Mouse (Mus musculus) heart, embryonic 16.5 days (tissue): ENCODE measurements around the gene Palld. TPM values are rescaled to one million over a fixed set of nuclear protein-coding genes. Genes with fewer than 3 reads are reported as not detected.

Experiments used
- ATAC-seq: fragments of 200-750 bp; cut with Nextera tagmentation; replicated peaks from 2 replicates; pipeline ENCODE4 v1.8.0; 2017; ENCODE audit warnings: moderate number of reproducible peaks; ENCODE audit not compliant: insufficient read depth, low FRiP score; ENCODE audit errors: extremely low read depth
- H3K27ac ChIP-seq: fragments of 300-500 bp; sonication (generic); 2 replicates; pipeline ENCODE4 v1.5.1; 2014; ENCODE audit warnings: mild to moderate bottlenecking, low read length, control low read depth, moderate library complexity
- H3K27me3 ChIP-seq: fragments of 300-500 bp; sonication (generic); 2 replicates; pipeline ENCODE4 v1.6.1; 2014; ENCODE audit warnings: low read length, mixed read lengths; ENCODE audit not compliant: control insufficient read depth, insufficient read depth
- H3K36me3 ChIP-seq: fragments of 300-500 bp; sonication (generic); 2 replicates; pipeline ENCODE4 v1.6.1; 2014; ENCODE audit not compliant: control insufficient read depth, insufficient read depth
- H3K4me1 ChIP-seq: fragments of 300-500 bp; sonication (generic); 2 replicates; pipeline ENCODE4 v1.6.1; 2014; ENCODE audit warnings: low read length, mixed read lengths; ENCODE audit not compliant: control insufficient read depth, insufficient read depth
- H3K4me2 ChIP-seq: fragments of 300-500 bp; sonication (generic); 2 replicates; pipeline ENCODE4 v1.6.1; 2014; ENCODE audit warnings: low read depth, mild to moderate bottlenecking, control low read depth, low read length
- H3K4me3 ChIP-seq: fragments of 300-500 bp; sonication (generic); 2 replicates; pipeline ENCODE4 v1.5.1; 2014; ENCODE audit warnings: mild to moderate bottlenecking, control low read depth, low read length
- H3K9ac ChIP-seq: fragments of 300-500 bp; sonication (generic); 2 replicates; pipeline ENCODE4 v1.6.1; 2014; ENCODE audit warnings: low read length, control low read depth
- H3K9me3 ChIP-seq: fragments of 300-500 bp; sonication (generic); replicated peaks from 2 replicates; pipeline ENCODE4 v1.6.1; 2016; ENCODE audit warnings: low read length; ENCODE audit not compliant: control insufficient read depth
- WGBS: fragments of 180-500 bp; shearing (Covaris S2); extraction: QIAGEN DNeasy Blood & Tissue Kit; methylation state at CpG from one replicate; pipeline ENCODE4 v1.1.7; 2014; 5-methylcytosine and 5-hydroxymethylcytosine counted together
- polyA plus RNA-seq: library from polyadenylated mRNA; unstranded; fragments of >200 nt; fragmentation: Nextera tagmentation; extraction: Ambion mirVana; gene quantifications from 2 replicates; pipeline ENCODE4 v1.2.1, GENCODE M21; 2015

Palld gene
- polyA plus RNA-seq, 1 experiment from 2014 or later, result 190 TPM

GRCm38 (mm10) chr8:61559450-61559849 lies 343.0 kb downstream of the Palld start:
- WGBS, result 62% methylated on average over 5 of the region's 5 CpGs
- H3K27ac ChIP-seq, result peak overlapping the region; percentile 40
- no peaks in the 10 kb centered on the region for H3K9me3 ChIP-seq
- H3K27me3 ChIP-seq, result no peaks in the 10 kb centered on the region
- H3K9ac ChIP-seq, result no peak overlapping the region
- no peak overlapping the region for H3K4me3 ChIP-seq
- peaks cover 39% of the 10 kb centered on the region for H3K4me1 ChIP-seq
- H3K4me2 ChIP-seq, result no peak overlapping the region
- ATAC-seq, result no peak
- no peaks in the 10 kb centered on the region for H3K36me3 ChIP-seq

- Histone ChIP-seq H3K36me3 (no peaks in the 10 kb centered on the region; the same call in 1 of the 2 replicates), H3K9me3 (no peaks in the 10 kb centered on the region), H3K27ac (peak overlapping the region; percentile 57), H3K9ac (no peak overlapping the region), H3K4me3 (no peak overlapping the region), H3K4me1 (peaks cover 38% of the 10 kb centered on the region), H3K27me3 (no peaks in the 10 kb centered on the region), H3K4me2 (no peak overlapping the region)
- ATAC-seq, result no peak
- WGBS, result 55% methylated on average over 12 of the region's 12 CpGs
Observed at GRCm38 (mm10) chr8:61558051-61558846, 344.2 kb downstream of the Palld start.

GRCm38 (mm10) chr8:61557036-61557435 lies 345.5 kb downstream of the Palld start:
- ATAC-seq, result no peak
- no peak overlapping the region for H3K4me2 ChIP-seq
- H3K9me3 ChIP-seq, result no peaks in the 10 kb centered on the region
- no peak overlapping the region; the same call in 1 of the 2 replicates for H3K27ac ChIP-seq
- H3K4me1 ChIP-seq, result peaks cover 43% of the 10 kb centered on the region
- H3K9ac ChIP-seq, result no peak overlapping the region
- no peak overlapping the region for H3K4me3 ChIP-seq
- no peaks in the 10 kb centered on the region for H3K27me3 ChIP-seq
- H3K36me3 ChIP-seq, result no peaks in the 10 kb centered on the region; the same call in 1 of the 2 replicates

GRCm38 (mm10) chr8:61556219-61556618 lies 346.3 kb downstream of the Palld start:
- no peak for ATAC-seq
- Histone ChIP-seq H3K4me2 (no peak overlapping the region), H3K4me1 (peaks cover 43% of the 10 kb centered on the region), H3K27me3 (no peaks in the 10 kb centered on the region), H3K4me3 (no peak overlapping the region), H3K9ac (no peak overlapping the region), H3K9me3 (no peaks in the 10 kb centered on the region), H3K36me3 (no peaks in the 10 kb centered on the region; the same call in 1 of the 2 replicates), H3K27ac (no peak overlapping the region)
- 78% methylated on average over 8 of the region's 8 CpGs for WGBS

GRCm38 (mm10) chr8:61555343-61555742 lies 347.1 kb downstream of the Palld start:
- no peaks in the 10 kb centered on the region for H3K27me3 ChIP-seq
- H3K36me3 ChIP-seq, result no peaks in the 10 kb centered on the region; the same call in 1 of the 2 replicates
- WGBS, result 60% methylated on average over 6 of the region's 6 CpGs
- peaks cover 41% of the 10 kb centered on the region for H3K4me1 ChIP-seq
- ATAC-seq, result no peak
- H3K9ac ChIP-seq, result no peak overlapping the region
- no peaks in the 10 kb centered on the region for H3K9me3 ChIP-seq
- H3K4me2 ChIP-seq, result no peak overlapping the region
- H3K27ac ChIP-seq, result peak overlapping the region; percentile 25; the same call in 1 of the 2 replicates
- H3K4me3 ChIP-seq, result no peak overlapping the region

DNA sequence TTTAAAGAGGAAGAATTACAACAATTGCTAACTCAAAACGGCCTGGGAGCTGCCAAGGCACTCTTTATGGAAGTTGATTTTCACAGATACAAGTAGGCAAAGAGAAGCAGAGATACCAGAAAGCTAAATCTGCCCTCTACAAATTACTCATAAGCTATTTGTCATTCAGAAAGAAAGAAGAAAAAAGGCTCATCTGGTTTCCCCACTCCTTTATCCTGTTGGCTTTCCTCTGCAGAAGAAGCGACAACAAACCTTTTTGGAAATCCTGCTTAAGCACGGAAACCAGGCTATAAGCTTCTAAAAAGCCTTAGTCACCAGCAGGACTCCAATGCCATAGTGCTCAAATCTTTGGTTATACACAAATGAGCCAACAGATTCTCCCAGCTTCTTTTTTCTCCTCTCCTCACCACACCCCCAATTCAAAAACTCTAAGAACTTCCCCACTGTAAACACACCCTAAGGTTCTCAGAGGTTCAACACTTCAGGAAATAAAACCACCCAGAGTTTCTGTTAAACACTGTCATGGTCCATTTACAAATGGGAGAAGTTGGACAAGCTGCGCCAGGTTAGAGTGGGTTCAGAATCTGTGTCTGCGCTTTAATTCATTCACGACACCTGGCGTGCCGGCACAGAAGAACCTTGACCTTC lies 349.6 kb downstream of the Palld start:
- no peaks in the 10 kb centered on the region for H3K27me3 ChIP-seq
- no peak overlapping the region for H3K4me3 ChIP-seq
- no peak overlapping the region for H3K4me2 ChIP-seq
- H3K36me3 ChIP-seq, result peaks cover 23% of the 10 kb centered on the region
- no peak overlapping the region; the same call in 1 of the 2 replicates for H3K27ac ChIP-seq
- no peak overlapping the region for H3K9ac ChIP-seq
- 86% methylated on average over 8 of the region's 8 CpGs for WGBS
- ATAC-seq, result no peak
- peaks cover 21% of the 10 kb centered on the region for H3K4me1 ChIP-seq
- peaks cover 12% of the 10 kb centered on the region for H3K9me3 ChIP-seq

- peaks cover 16% of the 10 kb centered on the region for H3K4me1 ChIP-seq
- WGBS, result 44% methylated on average over 6 of the region's 6 CpGs
- ATAC-seq, result no peak
- H3K4me3 ChIP-seq, result no peak overlapping the region
- no peak overlapping the region for H3K4me2 ChIP-seq
- H3K9ac ChIP-seq, result no peak overlapping the region
- H3K9me3 ChIP-seq, result peaks cover 12% of the 10 kb centered on the region
- H3K27ac ChIP-seq, result peak overlapping the region; percentile 39
- peaks cover 25% of the 10 kb centered on the region for H3K36me3 ChIP-seq
- H3K27me3 ChIP-seq, result no peaks in the 10 kb centered on the region
Observed at GRCm38 (mm10) chr8:61552221-61552620, 350.3 kb downstream of the Palld start.

DNA sequence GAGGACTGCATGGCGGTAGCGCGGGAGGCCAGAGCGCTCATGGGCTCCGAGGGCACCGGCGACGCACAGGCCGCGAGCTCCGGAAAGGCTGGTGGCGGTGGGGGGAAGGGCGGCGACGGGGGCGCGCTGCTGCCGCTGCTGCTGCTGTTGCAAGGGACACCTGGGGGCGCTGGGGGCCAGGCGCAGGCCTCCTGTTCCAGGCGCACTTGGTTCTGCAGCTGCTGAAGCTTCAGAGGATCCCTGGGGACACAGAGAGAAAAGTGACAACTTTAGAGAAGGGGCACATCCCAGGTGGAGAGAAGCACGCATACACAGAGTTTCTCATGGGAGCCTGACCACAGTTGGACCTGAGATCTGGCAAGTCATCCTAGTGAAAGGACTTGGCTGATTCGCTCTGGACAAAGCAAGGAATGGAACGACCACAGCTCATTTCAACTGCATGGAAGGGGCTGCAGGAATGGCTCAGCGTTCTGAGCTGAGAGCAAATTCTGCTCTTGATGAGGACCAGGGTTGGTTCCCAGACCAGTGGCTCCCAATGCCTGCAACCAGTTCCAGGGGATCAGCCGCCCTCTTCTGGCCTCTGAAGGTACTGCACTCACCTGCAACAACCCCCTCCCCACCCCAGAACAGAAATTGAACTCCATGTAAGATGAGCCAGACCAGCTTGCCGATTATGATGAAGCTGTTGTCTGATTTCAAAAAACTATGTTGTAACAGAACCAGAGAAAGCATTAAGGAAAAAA lies 352.3 kb downstream of the Palld start:
- WGBS, result 54% methylated on average over 26 of the region's 27 CpGs
- Histone ChIP-seq H3K4me3 (no peak overlapping the region), H3K9me3 (peaks cover 12% of the 10 kb centered on the region), H3K36me3 (peaks cover 25% of the 10 kb centered on the region), H3K9ac (no peak overlapping the region), H3K27ac (no peak overlapping the region), H3K4me1 (peaks cover 13% of the 10 kb centered on the region), H3K4me2 (no peak overlapping the region), H3K27me3 (no peaks in the 10 kb centered on the region)
- ATAC-seq, result no peak
